Mouse (Mus musculus): ENCODE results near the gene Fhit. TPM values are rescaled to one million over a fixed set of nuclear protein-coding genes. Genes with fewer than 3 reads are reported as not detected.

Fhit gene
- total RNA-seq, 2 experiments from 2014 or later = 4.8 to 5.8 TPM

DNA sequence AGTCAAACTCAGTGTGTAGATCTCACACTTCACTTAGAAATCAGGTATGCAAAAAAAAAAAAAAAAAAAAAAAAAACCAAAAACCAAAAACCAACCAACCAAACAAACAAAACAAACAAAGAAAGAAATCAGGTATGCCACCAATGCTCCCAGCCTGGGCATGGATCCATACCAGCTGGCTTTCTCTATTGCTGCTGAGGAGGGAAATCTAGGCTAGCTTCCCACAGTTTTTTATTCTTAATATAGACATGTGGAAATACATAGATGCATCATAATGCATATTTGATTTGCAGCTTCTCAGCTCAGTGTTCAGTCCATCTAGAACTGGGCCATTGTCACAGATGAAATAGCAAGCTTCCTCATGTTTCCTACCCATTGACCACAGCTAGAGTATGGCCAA lies 439.3 kb downstream of the Fhit start:
- H3K27ac ChIP-seq = no peak overlapping the region
- no peak overlapping the region for H3K4me3 ChIP-seq
- TF ChIP-seq CTCF (conservative IDR thresholded peaks at IDR 0.05) = no peak
- DNase-seq (ENCODE audit: low spot score in 2 of 2) = peak in 1 of 2 experiments; percentile 4

DNA sequence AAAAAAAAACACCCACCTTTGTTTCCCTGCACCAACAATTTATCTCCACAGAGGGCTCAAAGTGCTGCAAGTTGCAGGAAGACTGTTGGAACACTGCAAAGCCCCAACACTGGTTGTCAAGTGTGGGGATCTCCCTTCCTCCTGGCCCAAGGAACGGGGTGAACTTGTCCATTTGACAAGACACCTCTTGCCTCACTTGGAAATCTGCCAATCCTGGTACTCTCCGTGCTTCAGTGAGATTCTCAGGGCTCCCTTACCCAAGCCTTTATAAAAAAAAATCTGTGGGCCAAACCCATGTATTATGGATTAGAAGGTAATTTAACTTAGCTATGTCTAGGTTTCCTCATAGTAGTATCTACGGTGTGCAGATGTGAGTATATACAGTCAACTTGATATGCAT lies 448.9 kb downstream of the Fhit start:
- Histone ChIP-seq H3K27ac (no peak overlapping the region), H3K4me3 (no peak overlapping the region)
- no peak for DNase-seq (ENCODE audit: low spot score in 2 of 2)
- 0 out of 2 replicates have a peak, but pooled peaks have one; percentile 8 for TF ChIP-seq CTCF (conservative IDR thresholded peaks at IDR 0.05)

DNA sequence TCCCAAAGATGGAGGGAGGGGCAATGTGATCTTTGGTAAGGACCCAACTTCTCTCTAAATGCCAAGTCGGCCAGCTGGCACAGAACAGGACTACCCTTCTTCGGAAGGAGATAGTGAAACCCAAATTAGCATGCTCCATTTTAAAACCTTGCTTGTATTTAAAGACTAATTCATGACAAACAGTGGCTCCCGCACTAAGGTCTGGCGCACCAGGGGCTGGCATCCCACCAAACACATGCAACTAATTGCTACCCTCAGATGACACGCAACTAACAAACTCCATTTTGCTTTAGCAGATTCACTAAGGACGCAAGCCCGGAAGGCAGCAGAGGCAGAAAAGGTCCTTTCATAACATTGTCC lies 449.3 kb downstream of the Fhit start:
- Histone ChIP-seq H3K4me3 (0 out of 2 replicates have a peak overlapping the region, but pooled peaks have one; percentile 6), H3K27ac (no peak overlapping the region)
- no peak for TF ChIP-seq CTCF (conservative IDR thresholded peaks at IDR 0.05)
- peak in 1 of 2 experiments; percentile 1 for DNase-seq (ENCODE audit: low spot score in 2 of 2)

DNA sequence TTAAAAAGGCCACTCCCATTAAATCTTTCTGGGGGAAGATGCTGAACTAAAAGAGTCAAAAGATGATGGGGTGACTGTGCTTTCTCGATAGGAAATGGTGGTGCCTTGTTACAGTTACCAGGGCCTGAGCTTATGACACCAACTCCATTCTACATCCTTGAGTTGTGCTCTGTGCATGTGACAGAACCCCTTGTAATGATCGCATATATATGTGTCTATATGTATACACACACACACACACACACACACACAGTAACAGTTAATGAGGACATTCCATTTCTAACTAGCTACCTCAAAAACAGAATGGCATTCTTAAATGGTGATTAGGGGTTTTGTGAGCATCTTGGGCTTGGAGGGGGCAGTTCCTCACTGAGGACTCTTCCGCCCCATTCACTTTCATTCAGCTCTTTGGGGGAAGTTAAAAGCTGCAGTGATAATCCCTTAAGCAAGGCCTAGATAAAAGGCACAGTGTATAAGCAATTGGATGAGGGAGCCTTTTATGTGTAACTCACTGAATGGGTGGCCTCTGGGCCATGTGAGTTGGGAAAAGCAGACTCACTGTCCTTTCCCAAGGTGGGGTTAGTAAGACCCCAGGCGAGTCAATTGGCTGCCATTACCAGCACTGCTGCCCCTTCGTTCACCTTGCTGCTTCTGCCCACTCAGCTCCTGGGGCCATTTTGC lies 449.9 kb downstream of the Fhit start:
- TF ChIP-seq CTCF (conservative IDR thresholded peaks at IDR 0.05) = no peak
- no peak for DNase-seq (ENCODE audit: low spot score in 2 of 2)
- H3K27ac ChIP-seq = no peak overlapping the region
- H3K4me3 ChIP-seq = no peak overlapping the region

DNA sequence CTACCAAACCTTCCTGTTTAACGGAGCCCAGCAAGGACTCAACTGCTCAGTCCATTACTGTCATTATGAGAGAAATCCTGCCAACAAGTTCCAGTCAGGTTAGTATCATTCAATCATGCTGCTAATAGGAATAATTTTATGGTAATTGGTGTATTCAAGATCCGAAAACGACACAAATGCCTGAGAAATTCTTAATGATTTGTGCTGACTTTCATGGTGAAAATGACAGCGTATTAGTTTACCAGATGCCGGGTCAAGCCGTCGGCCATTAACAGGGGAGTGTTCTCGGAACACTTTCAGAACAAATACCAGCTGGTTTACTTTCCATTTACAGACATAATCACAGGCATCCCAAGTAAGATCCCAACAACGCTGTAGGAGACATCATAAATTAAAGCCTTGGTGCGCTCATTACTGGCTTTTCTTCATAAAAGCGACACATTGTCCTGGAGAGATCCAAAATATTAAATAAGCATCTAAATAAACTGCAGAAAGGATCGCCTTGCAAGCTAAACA lies 451.0 kb downstream of the Fhit start:
- TF ChIP-seq CTCF (conservative IDR thresholded peaks at IDR 0.05) = no peak
- H3K27ac ChIP-seq = no peak overlapping the region
- H3K4me3 ChIP-seq = no peak overlapping the region
- DNase-seq (ENCODE audit: low spot score in 2 of 2) = no peak

DNA sequence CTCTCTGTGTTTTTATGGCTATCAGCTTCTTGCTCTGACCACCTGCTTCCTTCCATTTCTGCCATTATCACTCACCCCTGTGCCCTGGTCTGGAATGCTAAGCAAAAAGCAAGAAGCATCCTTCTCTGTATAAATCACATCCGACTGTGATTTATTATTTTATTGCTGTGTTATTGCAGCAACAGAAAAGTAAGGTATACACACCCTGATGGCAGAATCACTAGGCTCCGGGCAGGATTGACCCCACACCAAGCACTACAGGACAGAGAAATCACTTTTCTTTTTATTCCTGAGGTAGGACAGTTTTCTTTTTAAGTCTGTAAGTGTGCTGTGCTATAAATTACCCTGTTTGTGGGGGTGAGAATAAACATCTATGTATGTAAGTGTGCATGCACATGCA lies 460.1 kb downstream of the Fhit start:
- H3K4me3 ChIP-seq = no peak overlapping the region
- TF ChIP-seq CTCF (conservative IDR thresholded peaks at IDR 0.05) = no peak

DNA sequence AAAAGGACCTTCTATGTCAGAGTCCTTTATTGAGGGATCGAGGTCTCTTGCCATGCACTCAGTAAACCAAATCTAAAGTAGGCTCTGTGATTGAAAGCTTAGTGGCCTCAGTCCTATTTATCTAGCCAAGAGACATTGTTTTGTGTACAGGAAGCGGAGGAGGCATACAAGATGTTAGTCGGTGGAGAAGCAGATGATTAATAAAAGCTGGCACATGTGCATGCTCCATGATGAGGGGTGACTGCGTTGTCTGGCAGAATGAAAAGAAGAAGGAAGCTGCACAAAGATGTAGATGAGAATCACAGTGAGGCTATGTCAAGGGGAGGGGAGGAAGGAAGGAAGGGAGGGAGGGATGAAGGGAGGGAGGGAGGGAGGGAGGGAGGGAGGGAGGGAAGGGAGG lies 481.8 kb downstream of the Fhit start:
- DNase-seq (ENCODE audit: low spot score in 2 of 2) = peak; percentile 49 to 80
- no peak for TF ChIP-seq CTCF (conservative IDR thresholded peaks at IDR 0.05)

More for the DNA sequence above, 460.1 kb downstream of the Fhit start:
- no peak for DNase-seq (ENCODE audit: low spot score in 2 of 2)
- no peak overlapping the region for H3K27ac ChIP-seq

DNA sequence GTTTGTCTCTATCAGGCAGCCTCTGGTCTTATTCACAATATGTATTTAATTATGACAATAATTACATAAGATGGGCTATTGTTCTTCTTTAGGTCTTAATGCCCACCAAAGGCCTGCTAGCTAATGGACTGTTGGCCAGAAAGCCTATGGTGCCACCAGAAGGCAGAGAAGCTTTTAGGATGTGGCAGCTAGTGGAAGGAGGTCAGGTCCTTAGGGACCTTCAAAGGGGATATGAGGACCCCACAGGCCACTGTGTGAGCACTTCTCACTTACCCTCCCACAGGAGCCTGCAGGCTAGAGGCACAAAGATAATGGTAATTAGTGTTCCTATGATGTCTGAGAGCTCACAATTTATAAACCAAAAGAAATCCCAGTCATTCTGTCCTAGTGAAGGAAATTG lies 482.2 kb downstream of the Fhit start:
- peak overlapping the region; percentile 34; the same call in 1 of the 2 replicates for H3K27ac ChIP-seq
- DNase-seq (ENCODE audit: low spot score in 2 of 2) = no peak
- H3K4me3 ChIP-seq = no peak overlapping the region
- no peak for TF ChIP-seq CTCF (conservative IDR thresholded peaks at IDR 0.05)

More for the DNA sequence above, 481.8 kb downstream of the Fhit start:
- Histone ChIP-seq H3K4me3 (no peak overlapping the region), H3K27ac (peak overlapping the region; percentile 34; the same call in 1 of the 2 replicates)

DNA sequence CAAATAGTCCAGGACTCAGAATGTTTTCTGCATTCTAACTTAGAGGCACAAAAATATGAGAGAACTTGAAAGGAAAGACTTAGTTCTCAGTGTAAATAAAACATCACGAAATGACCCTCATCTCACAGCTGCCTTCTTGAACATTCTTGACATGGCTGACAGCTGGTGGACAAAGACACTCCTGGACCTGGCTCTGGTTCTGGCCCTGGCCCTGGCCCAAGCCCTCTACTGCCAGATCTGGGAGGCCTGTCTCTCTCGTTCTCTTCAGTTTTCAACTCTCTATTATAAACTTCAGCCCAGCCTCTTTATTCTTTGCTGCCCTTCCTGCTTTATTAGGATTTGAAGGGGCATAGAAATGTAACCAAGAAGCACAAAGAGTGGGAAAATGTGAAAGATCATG lies 484.2 kb downstream of the Fhit start:
- no peak for DNase-seq (ENCODE audit: low spot score in 2 of 2)
- H3K27ac ChIP-seq = no peak overlapping the region
- no peak overlapping the region for H3K4me3 ChIP-seq
- no peak for TF ChIP-seq CTCF (conservative IDR thresholded peaks at IDR 0.05)

DNA sequence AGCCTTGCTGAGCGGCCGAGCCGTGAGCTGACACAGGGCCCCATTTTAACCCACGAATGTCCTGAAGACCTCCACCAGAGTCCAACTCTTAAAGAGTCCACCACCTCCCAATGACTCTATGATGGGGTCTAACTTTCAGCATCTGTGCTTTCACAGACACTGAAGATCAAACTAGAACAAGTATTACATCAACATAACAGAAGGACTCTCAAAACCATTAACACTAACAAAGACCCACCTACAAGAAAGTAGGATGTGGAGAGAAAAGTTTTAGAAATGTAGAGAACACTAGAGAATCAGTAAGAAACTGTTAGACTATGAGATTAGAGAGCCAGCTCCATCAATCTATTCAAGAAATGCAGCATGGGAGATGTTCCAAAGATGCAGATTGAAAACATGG lies 501.6 kb downstream of the Fhit start:
- no peak for DNase-seq (ENCODE audit: low spot score in 2 of 2)
- no peak overlapping the region for H3K4me3 ChIP-seq
- no peak overlapping the region for H3K27ac ChIP-seq
- no peak for TF ChIP-seq CTCF (conservative IDR thresholded peaks at IDR 0.05)

DNA sequence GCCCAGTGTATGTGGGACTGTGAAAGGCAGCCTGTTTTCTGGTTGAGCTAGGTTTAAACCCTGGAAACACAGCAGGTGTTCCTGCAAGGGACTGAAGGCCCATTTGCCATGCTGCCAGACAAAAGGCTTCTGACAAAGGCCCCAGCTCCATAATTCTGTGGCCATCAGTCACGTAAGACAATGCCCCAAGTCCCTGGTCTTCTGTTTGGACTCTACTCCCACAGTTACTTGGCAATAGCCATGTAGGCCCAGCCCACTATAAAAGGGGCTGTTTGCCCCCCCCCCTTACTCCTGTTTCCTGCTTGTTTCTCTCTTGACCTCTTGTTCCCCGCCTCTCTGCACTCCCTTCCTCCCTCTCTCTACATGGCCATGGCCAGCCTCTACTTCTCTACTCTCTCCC lies 502.5 kb downstream of the Fhit start:
- H3K4me3 ChIP-seq = no peak overlapping the region
- no peak for TF ChIP-seq CTCF (conservative IDR thresholded peaks at IDR 0.05)
- no peak for DNase-seq (ENCODE audit: low spot score in 2 of 2)
- no peak overlapping the region for H3K27ac ChIP-seq

DNA sequence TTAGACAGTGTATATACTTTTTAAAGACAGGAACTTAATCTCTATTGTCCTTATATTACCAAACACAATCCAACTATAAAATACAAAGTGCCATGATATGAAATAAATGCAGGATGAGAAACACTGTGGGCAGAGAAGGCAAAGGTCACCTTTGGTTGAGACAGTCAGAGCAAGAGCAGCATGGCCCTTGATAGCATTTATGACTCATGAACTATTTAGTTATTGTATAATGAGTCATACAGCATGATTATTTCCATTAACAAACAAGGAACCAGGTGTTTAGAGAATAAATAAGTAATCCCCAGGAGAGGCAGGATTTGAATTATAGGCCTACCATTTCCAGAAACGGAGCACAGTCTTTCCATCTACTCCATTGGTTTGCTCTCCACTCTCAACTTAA lies 503.6 kb downstream of the Fhit start:
- no peak overlapping the region for H3K27ac ChIP-seq
- no peak for DNase-seq (ENCODE audit: low spot score in 2 of 2)
- TF ChIP-seq CTCF (conservative IDR thresholded peaks at IDR 0.05) = no peak
- H3K4me3 ChIP-seq = no peak overlapping the region

DNA sequence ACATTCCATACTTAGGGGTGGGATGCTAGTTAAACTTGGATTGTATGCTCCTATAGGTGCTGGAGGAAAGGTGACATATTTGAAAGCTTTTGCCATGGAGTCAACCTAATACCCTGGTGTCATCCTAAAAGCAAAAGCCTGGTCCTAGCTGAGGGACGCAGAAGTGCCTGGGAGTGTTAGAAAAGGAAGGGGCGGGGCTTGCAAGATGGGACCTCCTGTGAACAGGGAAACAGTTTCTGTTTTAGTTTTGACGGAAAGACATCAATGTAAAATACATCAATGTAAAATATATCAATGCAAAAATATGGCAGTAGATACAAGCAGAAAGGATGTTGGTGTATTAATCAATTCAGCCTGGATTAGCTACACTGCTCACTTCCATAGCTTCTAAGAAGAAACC lies 504.5 kb downstream of the Fhit start:
- Histone ChIP-seq H3K4me3 (no peak overlapping the region), H3K27ac (no peak overlapping the region)
- DNase-seq (ENCODE audit: low spot score in 2 of 2) = no peak
- TF ChIP-seq CTCF (conservative IDR thresholded peaks at IDR 0.05) = no peak

DNA sequence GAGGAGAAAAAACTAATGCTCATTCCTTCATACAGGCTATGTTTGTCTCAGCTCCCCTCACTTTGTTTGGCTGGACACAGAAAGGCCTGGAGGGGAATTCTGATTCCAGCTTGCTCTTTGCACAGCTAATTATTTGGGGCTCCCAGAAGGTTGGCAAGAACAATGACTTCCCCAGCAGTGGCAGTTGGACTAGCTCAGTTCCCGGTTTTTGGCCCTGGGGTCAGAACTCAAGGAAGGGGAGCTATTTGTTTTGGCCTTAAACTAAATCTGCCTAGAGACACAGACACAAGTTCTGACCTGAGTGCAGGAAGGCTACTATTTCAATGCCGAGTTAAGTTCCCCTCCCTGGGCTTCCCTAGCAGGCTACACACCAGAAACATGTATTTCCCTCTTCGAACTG lies 506.0 kb downstream of the Fhit start:
- no peak for TF ChIP-seq CTCF (conservative IDR thresholded peaks at IDR 0.05)
- Histone ChIP-seq H3K27ac (no peak overlapping the region), H3K4me3 (no peak overlapping the region)
- DNase-seq (ENCODE audit: low spot score in 2 of 2) = no peak

Measured in layer of hippocampus, adult 2 months (tissue).